Mouse (Mus musculus): ENCODE results near the gene Focad.

- TF ChIP-seq CTCF (conservative IDR thresholded peaks at IDR 0.05; ENCODE audit: insufficient read depth, insufficient read length, low read depth, low read length) (no peak), POLR2A (IDR thresholded peaks at IDR 0.05; ENCODE audit: low read depth, low read length) (no peak)
Measured at GRCm38 (mm10) chr4:88438326-88438989, 344.0 kb downstream of the Focad start, which contains the start of gene Hacd4.

Data from kidney, adult 2 months (tissue).